Mouse (Mus musculus): ENCODE results near the gene Gprc5a. TPM values are rescaled to one million over a fixed set of nuclear protein-coding genes. Genes with fewer than 3 reads are reported as not detected.

Gene Gprc5a
- polyA plus RNA-seq, 1 experiment from 2014 or later: 1.4 TPM

- WGBS: 82% methylated on average over 6 of the region's 6 CpGs
- H3K4me1 ChIP-seq: peaks cover 10% of the 10 kb centered on the region; the same call in 1 of the 2 replicates
- H3K27ac ChIP-seq: no peak overlapping the region
- H3K27me3 ChIP-seq (ENCODE audit: low read depth, poor library complexity, severe bottlenecking): peaks cover 8% of the 10 kb centered on the region
- H3K9me3 ChIP-seq (replicated peaks): no peaks in the 10 kb centered on the region
- H3K36me3 ChIP-seq: no peaks in the 10 kb centered on the region
- no peak for DNase-seq (ENCODE audit: low spot score)
- no peak overlapping the region for H3K4me3 ChIP-seq
Observed at GRCm38 (mm10) chr6:135048509-135048908, 16.9 kb upstream of the Gprc5a start.

- Histone ChIP-seq H3K9me3 (replicated peaks) (no peaks in the 10 kb centered on the region), H3K36me3 (no peaks in the 10 kb centered on the region), H3K27me3 (ENCODE audit: low read depth, poor library complexity, severe bottlenecking) (peaks cover 8% of the 10 kb centered on the region), H3K27ac (peak overlapping the region; percentile 14; the same call in 1 of the 2 replicates), H3K4me1 (peaks cover 10% of the 10 kb centered on the region; the same call in 1 of the 2 replicates), H3K4me3 (no peak overlapping the region)
- no peak for DNase-seq (ENCODE audit: low spot score)
- WGBS: 77% methylated on average over 16 of the region's 16 CpGs
Observed at GRCm38 (mm10) chr6:135048956-135049355, 16.5 kb upstream of the Gprc5a start.

GRCm38 (mm10) chr6:135053789-135054188 is 11.7 kb upstream of the Gprc5a start:
- no peak overlapping the region for H3K27ac ChIP-seq
- H3K36me3 ChIP-seq: no peaks in the 10 kb centered on the region
- H3K27me3 ChIP-seq (ENCODE audit: low read depth, poor library complexity, severe bottlenecking): no peaks in the 10 kb centered on the region
- no peak overlapping the region for H3K4me3 ChIP-seq
- 74% methylated on average over 3 of the region's 3 CpGs for WGBS
- H3K9me3 ChIP-seq (replicated peaks): no peaks in the 10 kb centered on the region
- DNase-seq (ENCODE audit: low spot score): no peak
- H3K4me1 ChIP-seq: peaks cover 5% of the 10 kb centered on the region; the same call in 1 of the 2 replicates

GRCm38 (mm10) chr6:135055882-135056281 is 9.6 kb upstream of the Gprc5a start:
- Histone ChIP-seq H3K27me3 (ENCODE audit: low read depth, poor library complexity, severe bottlenecking) (no peaks in the 10 kb centered on the region), H3K4me1 (no peaks in the 10 kb centered on the region), H3K9me3 (replicated peaks) (no peaks in the 10 kb centered on the region), H3K4me3 (no peak overlapping the region), H3K27ac (no peak overlapping the region), H3K36me3 (no peaks in the 10 kb centered on the region)
- WGBS: 40% methylated on average over 4 of the region's 4 CpGs
- DNase-seq (ENCODE audit: low spot score): no peak

GRCm38 (mm10) chr6:135060728-135061127 is 4.7 kb upstream of the Gprc5a start:
- peaks cover 21% of the 10 kb centered on the region for H3K27me3 ChIP-seq (ENCODE audit: low read depth, poor library complexity, severe bottlenecking)
- no peak overlapping the region for H3K4me3 ChIP-seq
- no peak overlapping the region for H3K27ac ChIP-seq
- H3K4me1 ChIP-seq: peaks cover 10% of the 10 kb centered on the region
- WGBS: 92% methylated on average over 4 of the region's 4 CpGs
- H3K36me3 ChIP-seq: no peaks in the 10 kb centered on the region
- DNase-seq (ENCODE audit: low spot score): no peak
- no peaks in the 10 kb centered on the region for H3K9me3 ChIP-seq (replicated peaks)

GRCm38 (mm10) chr6:135064621-135065020 is 830 bp upstream of the Gprc5a start:
- H3K36me3 ChIP-seq: no peaks in the 10 kb centered on the region
- H3K4me1 ChIP-seq: peaks cover 16% of the 10 kb centered on the region
- 0 out of 2 replicates have a peak overlapping the region, but pooled peaks have one; percentile 59 for H3K4me3 ChIP-seq
- peaks cover 44% of the 10 kb centered on the region for H3K27me3 ChIP-seq (ENCODE audit: low read depth, poor library complexity, severe bottlenecking)
- WGBS: 67% methylated on average over 12 of the region's 12 CpGs
- no peak overlapping the region for H3K27ac ChIP-seq
- no peak for DNase-seq (ENCODE audit: low spot score)
- H3K9me3 ChIP-seq (replicated peaks): no peaks in the 10 kb centered on the region

- H3K4me1 ChIP-seq: peaks cover 16% of the 10 kb centered on the region
- no peak for DNase-seq (ENCODE audit: low spot score)
- peaks cover 44% of the 10 kb centered on the region for H3K27me3 ChIP-seq (ENCODE audit: low read depth, poor library complexity, severe bottlenecking)
- 37% methylated on average over 6 of the region's 6 CpGs for WGBS
- H3K36me3 ChIP-seq: no peaks in the 10 kb centered on the region
- no peaks in the 10 kb centered on the region for H3K9me3 ChIP-seq (replicated peaks)
- H3K27ac ChIP-seq: no peak overlapping the region
- no peak overlapping the region for H3K4me3 ChIP-seq
Observed at GRCm38 (mm10) chr6:135066795-135067445, 1.5 kb downstream of the Gprc5a start.

GRCm38 (mm10) chr6:135068221-135068620 is 2.8 kb downstream of the Gprc5a start:
- Histone ChIP-seq H3K27ac (no peak overlapping the region), H3K4me1 (peaks cover 16% of the 10 kb centered on the region), H3K4me3 (no peak overlapping the region), H3K27me3 (ENCODE audit: low read depth, poor library complexity, severe bottlenecking) (peaks cover 44% of the 10 kb centered on the region), H3K9me3 (replicated peaks) (no peaks in the 10 kb centered on the region), H3K36me3 (no peaks in the 10 kb centered on the region)
- DNase-seq (ENCODE audit: low spot score): no peak
- WGBS: 86% methylated on average over 5 of the region's 5 CpGs

GRCm38 (mm10) chr6:135069856-135070255 is 4.4 kb downstream of the Gprc5a start:
- peaks cover 14% of the 10 kb centered on the region for H3K4me1 ChIP-seq
- WGBS: 74% methylated on average over 6 of the region's 6 CpGs
- no peaks in the 10 kb centered on the region for H3K9me3 ChIP-seq (replicated peaks)
- no peaks in the 10 kb centered on the region for H3K36me3 ChIP-seq
- no peak overlapping the region for H3K4me3 ChIP-seq
- DNase-seq (ENCODE audit: low spot score): no peak
- H3K27me3 ChIP-seq (ENCODE audit: low read depth, poor library complexity, severe bottlenecking): peaks cover 31% of the 10 kb centered on the region
- no peak overlapping the region for H3K27ac ChIP-seq

- Histone ChIP-seq H3K27me3 (ENCODE audit: low read depth, poor library complexity, severe bottlenecking) (peaks cover 26% of the 10 kb centered on the region), H3K9me3 (replicated peaks) (no peaks in the 10 kb centered on the region), H3K36me3 (no peaks in the 10 kb centered on the region), H3K4me1 (peaks cover 9% of the 10 kb centered on the region), H3K27ac (no peak overlapping the region), H3K4me3 (no peak overlapping the region)
- WGBS: 86% methylated on average over 2 of the region's 2 CpGs
- DNase-seq (ENCODE audit: low spot score): no peak
Observed at GRCm38 (mm10) chr6:135070347-135070746, 4.9 kb downstream of the Gprc5a start.

- 76% methylated on average over 6 of the region's 6 CpGs for WGBS
- no peak overlapping the region for H3K4me3 ChIP-seq
- H3K4me1 ChIP-seq: no peaks in the 10 kb centered on the region
- no peak for DNase-seq (ENCODE audit: low spot score)
- no peak overlapping the region for H3K27ac ChIP-seq
- H3K9me3 ChIP-seq (replicated peaks): no peaks in the 10 kb centered on the region
- H3K27me3 ChIP-seq (ENCODE audit: low read depth, poor library complexity, severe bottlenecking): no peaks in the 10 kb centered on the region
- H3K36me3 ChIP-seq: no peaks in the 10 kb centered on the region
Observed at GRCm38 (mm10) chr6:135074405-135074947, 9.0 kb downstream of the Gprc5a start.

- H3K27me3 ChIP-seq (ENCODE audit: low read depth, poor library complexity, severe bottlenecking): no peaks in the 10 kb centered on the region
- no peak for DNase-seq (ENCODE audit: low spot score)
- no peaks in the 10 kb centered on the region for H3K36me3 ChIP-seq
- no peaks in the 10 kb centered on the region for H3K4me1 ChIP-seq
- H3K9me3 ChIP-seq (replicated peaks): no peaks in the 10 kb centered on the region
- no peak overlapping the region for H3K4me3 ChIP-seq
- no peak overlapping the region for H3K27ac ChIP-seq
- WGBS: 45% methylated on average over 3 of the region's 3 CpGs
Observed at GRCm38 (mm10) chr6:135076202-135076601, 10.8 kb downstream of the Gprc5a start.

GRCm38 (mm10) chr6:135078420-135078819 is 13.0 kb downstream of the Gprc5a start:
- 41% methylated on average over 12 of the region's 12 CpGs for WGBS

More at GRCm38 (mm10) chr6:135078420-135078819, 13.0 kb downstream of the Gprc5a start:
- Histone ChIP-seq H3K4me1 (no peaks in the 10 kb centered on the region), H3K4me3 (no peak overlapping the region), H3K27me3 (ENCODE audit: low read depth, poor library complexity, severe bottlenecking) (no peaks in the 10 kb centered on the region), H3K27ac (no peak overlapping the region), H3K9me3 (replicated peaks) (no peaks in the 10 kb centered on the region), H3K36me3 (no peaks in the 10 kb centered on the region)
- no peak for DNase-seq (ENCODE audit: low spot score)
